Mouse (Mus musculus) liver, embryonic 16.5 days (tissue): ENCODE measurements around the gene Grid2. TPM values are rescaled to one million over a fixed set of nuclear protein-coding genes. Genes with fewer than 3 reads are reported as not detected.
"Not testable (repeated sequence)": the region's sequence is repeated elsewhere in the genome, so short reads cannot be mapped to it uniquely, and the experiment has no call there.

ENCODE experiments used
- ATAC-seq: fragments of 200-750 bp; cut with Nextera tagmentation; 2 replicates; pipeline ENCODE4 v1.8.0; 2017; ENCODE audit warnings: low read depth, mild to moderate bottlenecking, moderate number of reproducible peaks, moderate library complexity
- H3K27ac ChIP-seq: fragments of 300-500 bp; sonication (generic); 2 replicates; pipeline ENCODE4 v1.5.1; 2014; ENCODE audit warnings: mild to moderate bottlenecking, low read length
- H3K27me3 ChIP-seq: fragments of 300-500 bp; sonication (generic); 2 replicates; pipeline ENCODE4 v1.6.1; 2014; ENCODE audit warnings: low read depth, low read length, mixed read lengths; ENCODE audit not compliant: control insufficient read depth, insufficient read depth
- H3K36me3 ChIP-seq: fragments of 300-500 bp; sonication (generic); 2 replicates; pipeline ENCODE4 v1.6.1; 2014; ENCODE audit warnings: mild to moderate bottlenecking; ENCODE audit not compliant: control insufficient read depth, insufficient read depth
- H3K4me1 ChIP-seq: fragments of 300-500 bp; sonication (generic); 2 replicates; pipeline ENCODE4 v1.6.1; 2014; ENCODE audit warnings: low read depth, low read length, mixed read lengths; ENCODE audit not compliant: control insufficient read depth
- H3K4me2 ChIP-seq: fragments of 300-500 bp; sonication (generic); 2 replicates; pipeline ENCODE4 v1.6.1; 2014; ENCODE audit warnings: low read depth, low read length, mixed read lengths
- H3K4me3 ChIP-seq: fragments of 300-500 bp; sonication (generic); 2 replicates; pipeline ENCODE4 v1.5.1; 2014; ENCODE audit warnings: low read depth, mild to moderate bottlenecking, low read length
- H3K9ac ChIP-seq: fragments of 300-500 bp; sonication (generic); 2 replicates; pipeline ENCODE4 v1.6.1; 2014; ENCODE audit warnings: low read depth, low read length
- H3K9me3 ChIP-seq: fragments of 300-500 bp; sonication (generic); replicated peaks from 2 replicates; pipeline ENCODE4 v1.6.1; 2016; ENCODE audit warnings: low read length; ENCODE audit not compliant: control insufficient read depth
- WGBS: fragments of 180-500 bp; shearing (Covaris S2); extraction: QIAGEN DNeasy Blood & Tissue Kit; methylation state at CpG from one replicate; pipeline ENCODE4 v1.1.7; 2014; ENCODE audit not compliant: insufficient replicate concordance; 5-methylcytosine and 5-hydroxymethylcytosine counted together
- polyA plus RNA-seq: library from polyadenylated mRNA; unstranded; fragments of >200 nt; fragmentation: Nextera tagmentation; extraction: Ambion mirVana; gene quantifications from 2 replicates; pipeline ENCODE4 v1.2.1, GENCODE M21; 2015

Grid2 gene
- polyA plus RNA-seq, 1 experiment from 2014 or later, result not detected

DNA sequence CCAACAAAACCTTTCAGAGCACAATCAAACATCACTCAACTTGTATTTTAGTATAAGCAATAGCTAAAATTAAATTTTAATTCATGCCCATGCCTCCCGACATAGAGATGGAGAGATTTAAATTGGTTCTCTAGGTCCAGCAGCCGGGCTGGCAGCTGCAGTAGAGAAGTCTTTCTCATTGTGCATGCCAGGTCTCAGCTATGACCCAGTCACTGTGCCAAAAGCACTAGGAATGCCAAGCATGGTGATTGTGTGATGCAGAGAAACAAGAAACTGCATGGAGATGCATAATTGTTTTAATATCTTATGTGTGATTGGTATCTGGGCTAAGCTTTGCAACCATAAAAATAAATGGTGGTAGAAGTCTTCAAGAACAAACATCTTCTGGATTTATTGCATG, 276.1 kb downstream of the Grid2 start:
- H3K27ac ChIP-seq, result no peak overlapping the region
- ATAC-seq, result no peak
- H3K4me3 ChIP-seq, result no peak overlapping the region
- H3K9ac ChIP-seq, result no peak overlapping the region
- H3K9me3 ChIP-seq, result no peaks in the 10 kb centered on the region
- H3K36me3 ChIP-seq, result no peaks in the 10 kb centered on the region
- no peaks in the 10 kb centered on the region for H3K27me3 ChIP-seq
- H3K4me1 ChIP-seq, result no peaks in the 10 kb centered on the region
- H3K4me2 ChIP-seq, result no peak overlapping the region
- 48% methylated on average over 2 of the region's 2 CpGs for WGBS

DNA sequence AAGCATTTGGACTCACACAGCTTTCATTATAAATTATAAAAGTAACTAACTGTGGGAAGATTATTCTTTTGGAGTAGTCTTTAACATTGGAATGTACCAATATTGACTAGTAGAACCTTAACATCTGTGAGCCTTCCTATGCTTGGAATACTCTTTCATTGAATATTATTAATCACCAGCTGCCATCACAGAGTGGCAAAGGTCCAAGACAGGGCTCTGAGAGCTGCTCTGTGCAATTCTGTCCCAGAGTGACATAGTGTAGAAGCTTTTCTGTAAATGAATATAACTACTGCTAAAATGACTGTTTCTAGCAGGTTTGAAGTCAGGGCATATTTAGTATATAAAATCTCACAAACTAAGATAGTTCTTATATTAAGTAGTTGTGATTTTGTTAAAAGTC, 277.2 kb downstream of the Grid2 start:
- Histone ChIP-seq H3K27ac (no peak overlapping the region), H3K4me2 (no peak overlapping the region), H3K9me3 (no peaks in the 10 kb centered on the region), H3K4me3 (no peak overlapping the region), H3K4me1 (no peaks in the 10 kb centered on the region), H3K9ac (no peak overlapping the region), H3K36me3 (no peaks in the 10 kb centered on the region), H3K27me3 (no peaks in the 10 kb centered on the region)
- ATAC-seq, result no peak

DNA sequence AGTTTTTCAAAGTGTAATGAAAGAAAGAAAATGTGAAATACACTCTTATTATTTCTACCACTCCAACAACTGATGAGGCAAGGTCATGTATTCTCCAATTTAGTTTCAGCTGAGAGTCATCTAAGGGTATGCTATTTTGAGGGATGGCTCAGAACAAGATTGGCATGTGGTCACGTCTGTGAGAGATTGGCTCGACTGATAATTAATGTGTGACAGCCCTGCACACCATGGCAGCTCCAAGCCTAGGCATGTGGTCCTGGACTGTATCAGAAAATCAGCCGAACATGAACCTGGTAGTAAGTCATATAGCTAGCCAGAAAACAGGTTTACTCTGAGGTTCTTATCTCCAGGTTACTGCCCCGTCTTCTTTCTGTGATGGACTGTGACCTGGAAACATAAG, 292.1 kb downstream of the Grid2 start:
- Histone ChIP-seq H3K36me3 (no peaks in the 10 kb centered on the region), H3K27ac (no peak overlapping the region), H3K9me3 (no peaks in the 10 kb centered on the region), H3K27me3 (no peaks in the 10 kb centered on the region), H3K4me3 (no peak overlapping the region), H3K4me2 (no peak overlapping the region), H3K9ac (no peak overlapping the region), H3K4me1 (no peaks in the 10 kb centered on the region)
- ATAC-seq, result no peak
- 45% methylated on average over 4 of the region's 4 CpGs for WGBS

DNA sequence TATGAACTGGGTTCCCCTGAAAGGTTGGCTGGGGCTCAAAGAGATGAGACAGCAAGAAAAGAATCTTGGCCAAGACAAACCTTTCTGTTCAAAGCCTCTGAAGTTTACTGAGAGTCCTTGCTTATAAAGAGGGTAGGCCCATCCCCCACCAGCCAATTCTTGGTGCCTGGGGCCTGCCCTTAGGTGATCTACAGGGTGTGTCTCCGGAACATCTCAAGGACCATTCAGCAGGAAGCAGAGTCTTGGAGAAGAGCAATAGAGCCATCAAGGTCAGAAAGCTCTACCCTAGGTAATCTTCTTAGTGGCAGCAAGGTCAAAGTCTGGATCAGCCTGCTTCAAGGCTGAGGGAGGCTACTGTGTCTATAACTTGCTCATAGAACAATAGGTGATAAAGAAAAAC, 313.1 kb downstream of the Grid2 start:
- WGBS, result 50% methylated on average over 1 of the region's 1 CpGs

DNA sequence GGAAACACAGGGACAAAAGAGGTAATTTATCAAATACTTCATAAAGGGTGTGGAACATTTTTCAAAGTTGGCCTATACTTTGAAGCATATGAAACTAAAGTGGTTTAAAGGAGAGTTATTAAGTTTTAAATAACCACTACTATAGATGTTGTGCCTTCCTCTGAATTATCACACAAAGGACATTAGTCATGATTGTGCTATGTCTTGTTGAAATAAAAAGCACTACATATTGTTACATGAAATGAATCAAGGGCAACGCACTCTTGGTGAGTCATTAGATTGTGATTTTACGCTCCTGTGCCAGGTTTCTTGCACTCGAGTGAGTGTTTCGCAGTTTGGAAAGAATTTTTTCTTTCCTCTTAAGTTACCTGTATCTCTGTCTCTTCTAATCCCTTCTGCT, 335.0 kb downstream of the Grid2 start:
- H3K4me2 ChIP-seq, result no peak overlapping the region
- 72% methylated on average over 4 of the region's 4 CpGs for WGBS
- no peak for ATAC-seq
- no peak overlapping the region for H3K9ac ChIP-seq
- H3K4me1 ChIP-seq, result no peaks in the 10 kb centered on the region
- no peak overlapping the region for H3K27ac ChIP-seq
- H3K36me3 ChIP-seq, result no peaks in the 10 kb centered on the region
- no peak overlapping the region for H3K4me3 ChIP-seq
- no peaks in the 10 kb centered on the region for H3K9me3 ChIP-seq
- no peaks in the 10 kb centered on the region for H3K27me3 ChIP-seq

More for the DNA sequence above, 313.1 kb downstream of the Grid2 start:
- not testable (repeated sequence) for H3K27ac ChIP-seq, H3K9me3 ChIP-seq, H3K27me3 ChIP-seq, H3K4me3 ChIP-seq, H3K4me1 ChIP-seq, H3K4me2 ChIP-seq, H3K9ac ChIP-seq, ATAC-seq, H3K36me3 ChIP-seq

DNA sequence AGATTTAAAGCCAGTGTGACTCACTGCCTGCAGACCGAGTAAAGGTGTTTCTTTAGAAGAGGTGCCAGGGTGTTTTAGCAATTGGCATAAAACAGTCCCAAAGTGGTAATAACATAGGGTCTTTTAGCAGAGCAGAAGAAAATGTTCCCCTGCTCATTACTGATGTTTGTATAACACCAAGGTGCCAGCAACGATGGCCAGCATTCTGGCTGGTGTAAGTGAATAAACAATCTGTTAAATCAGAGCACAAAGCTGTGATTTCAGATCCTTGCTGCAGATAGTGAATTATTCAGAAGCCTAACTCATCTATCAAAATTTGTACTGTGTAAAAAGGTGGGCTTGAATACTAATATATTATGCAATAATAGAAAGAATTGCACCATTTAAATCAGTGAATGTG, 353.9 kb downstream of the Grid2 start:
- Histone ChIP-seq H3K4me3 (no peak overlapping the region), H3K4me1 (no peaks in the 10 kb centered on the region), H3K4me2 (no peak overlapping the region), H3K36me3 (no peaks in the 10 kb centered on the region), H3K9ac (no peak overlapping the region), H3K9me3 (no peaks in the 10 kb centered on the region), H3K27me3 (no peaks in the 10 kb centered on the region), H3K27ac (no peak overlapping the region)
- no peak for ATAC-seq
- 42% methylated on average over 2 of the region's 2 CpGs for WGBS

DNA sequence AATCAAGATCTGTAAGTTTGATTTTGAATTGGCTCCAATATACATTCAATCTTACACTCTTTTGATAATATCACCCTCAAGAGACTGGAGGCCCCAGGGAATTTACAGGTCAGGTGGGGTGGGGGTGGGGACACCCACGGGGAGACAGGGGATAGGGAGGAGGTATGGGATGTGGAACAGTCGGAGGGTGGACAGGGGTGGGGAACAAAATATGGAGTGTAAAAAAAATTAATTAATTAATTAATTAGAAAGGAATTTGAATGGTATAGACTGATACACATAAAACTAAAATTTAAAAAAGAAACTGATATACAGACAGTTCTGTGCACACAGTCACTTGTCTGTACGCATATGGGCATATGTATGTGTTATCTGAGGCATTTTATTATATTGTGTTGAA, 380.3 kb downstream of the Grid2 start:
- Histone ChIP-seq H3K4me2 (no peak overlapping the region), H3K27me3 (no peaks in the 10 kb centered on the region), H3K4me3 (no peak overlapping the region), H3K9me3 (no peaks in the 10 kb centered on the region), H3K4me1 (no peaks in the 10 kb centered on the region), H3K9ac (no peak overlapping the region), H3K27ac (no peak overlapping the region), H3K36me3 (no peaks in the 10 kb centered on the region)
- 57% methylated on average over 3 of the region's 3 CpGs for WGBS
- ATAC-seq, result no peak

DNA sequence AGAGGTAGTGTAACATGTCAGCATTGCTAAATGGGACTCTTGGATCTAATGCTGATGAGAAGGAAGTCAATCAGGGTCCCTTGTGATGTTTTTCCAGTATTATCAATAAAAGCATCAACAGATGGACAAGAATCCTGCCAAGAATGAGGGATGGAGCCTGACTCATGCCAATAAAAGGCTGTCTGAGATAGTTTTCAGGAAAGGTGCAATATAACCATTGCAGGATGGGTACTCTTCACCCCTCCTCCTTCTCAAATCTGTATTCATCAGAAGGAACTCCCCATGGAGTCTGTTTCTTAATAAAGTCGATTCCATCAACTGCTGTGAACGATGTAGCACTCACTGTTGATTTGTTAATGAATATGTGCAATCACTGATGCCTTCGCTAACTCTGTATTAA, 403.7 kb downstream of the Grid2 start:
- no peaks in the 10 kb centered on the region for H3K9me3 ChIP-seq
- H3K27me3 ChIP-seq, result no peaks in the 10 kb centered on the region
- no peak overlapping the region for H3K4me3 ChIP-seq
- no peaks in the 10 kb centered on the region for H3K36me3 ChIP-seq
- H3K4me2 ChIP-seq, result no peak overlapping the region
- no peak overlapping the region for H3K27ac ChIP-seq
- 58% methylated on average over 3 of the region's 3 CpGs for WGBS
- H3K4me1 ChIP-seq, result no peaks in the 10 kb centered on the region
- ATAC-seq, result no peak
- no peak overlapping the region for H3K9ac ChIP-seq

DNA sequence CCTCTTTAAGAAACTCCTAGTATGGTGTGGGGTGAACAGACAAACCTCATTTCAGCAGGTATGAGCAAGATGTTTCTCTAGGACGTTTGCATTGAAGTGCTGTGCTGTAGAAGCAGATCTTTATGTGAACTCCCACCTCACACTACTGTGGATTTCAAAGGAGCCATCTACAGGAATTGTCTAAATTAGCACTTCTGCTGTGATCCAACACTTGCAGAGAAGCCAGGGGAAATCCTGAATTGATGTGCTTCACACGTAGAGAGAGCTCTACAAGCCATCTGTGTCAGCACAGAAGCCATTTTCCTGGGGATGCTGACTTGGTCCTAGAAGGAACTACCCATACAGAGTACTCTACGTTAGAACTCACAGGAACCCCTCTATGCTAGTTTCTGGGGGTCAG, 430.0 kb downstream of the Grid2 start:
- no peak overlapping the region for H3K27ac ChIP-seq
- H3K4me1 ChIP-seq, result no peaks in the 10 kb centered on the region
- ATAC-seq, result no peak
- WGBS, result 38% methylated on average over 3 of the region's 3 CpGs
- H3K36me3 ChIP-seq, result no peaks in the 10 kb centered on the region
- no peak overlapping the region for H3K4me2 ChIP-seq
- no peak overlapping the region for H3K4me3 ChIP-seq
- H3K9ac ChIP-seq, result no peak overlapping the region
- H3K9me3 ChIP-seq, result no peaks in the 10 kb centered on the region
- no peaks in the 10 kb centered on the region for H3K27me3 ChIP-seq

DNA sequence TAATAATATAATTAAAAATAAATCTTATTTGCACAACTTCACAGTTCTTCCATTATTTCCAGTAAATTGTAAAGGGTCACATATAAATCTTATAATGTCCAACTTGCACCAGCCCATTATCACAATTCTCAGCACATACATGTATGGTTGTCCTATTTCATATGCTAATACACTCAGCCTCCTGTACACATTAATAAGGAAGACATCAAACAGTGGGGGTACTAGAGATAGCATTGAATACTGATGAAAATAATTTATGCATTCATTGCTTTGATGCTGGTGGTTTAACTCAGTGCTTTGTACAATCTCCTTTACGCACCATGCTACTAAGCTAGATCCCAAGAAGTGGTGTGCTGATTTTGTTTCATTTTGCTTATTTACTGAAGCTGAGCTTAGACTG, 446.0 kb downstream of the Grid2 start:
- Histone ChIP-seq H3K4me2 (no peak overlapping the region), H3K27ac (no peak overlapping the region), H3K9ac (no peak overlapping the region), H3K36me3 (no peaks in the 10 kb centered on the region), H3K9me3 (no peaks in the 10 kb centered on the region), H3K27me3 (no peaks in the 10 kb centered on the region), H3K4me1 (no peaks in the 10 kb centered on the region), H3K4me3 (no peak overlapping the region)
- WGBS, result 67% methylated on average over 1 of the region's 1 CpGs
- ATAC-seq, result no peak
